Mouse (Mus musculus) kidney, postnatal 14 days (tissue): ENCODE measurements around the gene Npas3.
A peak's percentile ranks its signal among the peaks of the same experiment; 100 is the strongest.

Experiments
- DNase-seq: peaks from one replicate; pipeline ENCODE4 v3.0.0; 2022; ENCODE audit warnings: mixed read lengths

The Npas3 gene

GRCm38 (mm10) chr12:53421701-53422100, 173.2 kb downstream of the Npas3 start:
- no peak for DNase-seq

- DNase-seq, result no peak
These were observed 175.2 kb downstream of the Npas3 start for GRCm38 (mm10) chr12:53423631-53424030.

- DNase-seq, result no peak
These were observed 177.5 kb downstream of the Npas3 start for GRCm38 (mm10) chr12:53426006-53426405.

- no peak for DNase-seq
These were observed 178.7 kb downstream of the Npas3 start for GRCm38 (mm10) chr12:53427153-53427552.

- DNase-seq, result no peak
These were observed 193.6 kb downstream of the Npas3 start for GRCm38 (mm10) chr12:53442029-53442428.

GRCm38 (mm10) chr12:53447469-53447868, 199.0 kb downstream of the Npas3 start:
- DNase-seq, result no peak

- DNase-seq, result no peak
These were observed 199.6 kb downstream of the Npas3 start for GRCm38 (mm10) chr12:53448040-53448439.

- DNase-seq, result no peak
These were observed 219.1 kb downstream of the Npas3 start for GRCm38 (mm10) chr12:53467549-53467948.

- no peak for DNase-seq
These were observed 226.0 kb downstream of the Npas3 start for GRCm38 (mm10) chr12:53474486-53474885.

- DNase-seq, result no peak
These were observed 236.4 kb downstream of the Npas3 start for GRCm38 (mm10) chr12:53484924-53485323.

GRCm38 (mm10) chr12:53496386-53496785, 247.9 kb downstream of the Npas3 start:
- no peak for DNase-seq

GRCm38 (mm10) chr12:53514885-53515284, 266.4 kb downstream of the Npas3 start:
- DNase-seq, result no peak

- DNase-seq, result no peak
These were observed 271.1 kb downstream of the Npas3 start for GRCm38 (mm10) chr12:53519556-53519955.

GRCm38 (mm10) chr12:53522631-53523030, 274.2 kb downstream of the Npas3 start:
- DNase-seq, result no peak

- DNase-seq, result no peak
These were observed 278.6 kb downstream of the Npas3 start for GRCm38 (mm10) chr12:53527046-53527445.

- no peak for DNase-seq
These were observed 280.9 kb downstream of the Npas3 start for GRCm38 (mm10) chr12:53529345-53529744.

GRCm38 (mm10) chr12:53536816-53537215, 288.3 kb downstream of the Npas3 start:
- no peak for DNase-seq

GRCm38 (mm10) chr12:53556359-53556758, 307.9 kb downstream of the Npas3 start:
- DNase-seq, result no peak

- no peak for DNase-seq
These were observed 309.8 kb downstream of the Npas3 start for GRCm38 (mm10) chr12:53558259-53558658.

GRCm38 (mm10) chr12:53566712-53567387, 318.4 kb downstream of the Npas3 start:
- no peak for DNase-seq

GRCm38 (mm10) chr12:53581181-53581580, 332.7 kb downstream of the Npas3 start:
- no peak for DNase-seq

GRCm38 (mm10) chr12:53587249-53587648, 338.8 kb downstream of the Npas3 start:
- DNase-seq, result no peak

- DNase-seq, result peak; percentile 24
These were observed 339.4 kb downstream of the Npas3 start for GRCm38 (mm10) chr12:53587691-53588504.

- DNase-seq, result no peak
These were observed 341.0 kb downstream of the Npas3 start for GRCm38 (mm10) chr12:53589446-53589961.
